Mouse (Mus musculus) heart, embryonic 11.5 days (tissue): ENCODE data around the gene Naif1. TPM values are rescaled to one million over a fixed set of nuclear protein-coding genes. Genes with fewer than 3 reads are reported as not detected.

Source experiments
- ATAC-seq: fragments of 200-750 bp; cut with Nextera tagmentation; replicated peaks from 2 replicates; pipeline ENCODE4 v1.8.0; 2017; ENCODE audit warnings: moderate library complexity; ENCODE audit not compliant: insufficient number of reproducible peaks, low FRiP score, low TSS enrichment
- H3K27ac ChIP-seq: fragments of 300-500 bp; sonication (generic); 2 replicates; pipeline ENCODE4 v1.5.1; 2014; ENCODE audit warnings: mild to moderate bottlenecking, low read depth, low read length
- H3K27me3 ChIP-seq: fragments of 300-500 bp; sonication (generic); 2 replicates; pipeline ENCODE4 v1.6.1; 2014; ENCODE audit warnings: mild to moderate bottlenecking, low read length, mixed read lengths; ENCODE audit not compliant: control insufficient read depth, insufficient read depth
- H3K36me3 ChIP-seq: fragments of 300-500 bp; sonication (generic); 2 replicates; pipeline ENCODE4 v1.6.1; 2014; ENCODE audit warnings: mild to moderate bottlenecking, low read length, moderate library complexity, mixed read lengths; ENCODE audit not compliant: control insufficient read depth, insufficient read depth
- H3K4me1 ChIP-seq: fragments of 300-500 bp; sonication (generic); 2 replicates; pipeline ENCODE4 v1.6.1; 2014; ENCODE audit warnings: low read length; ENCODE audit not compliant: control insufficient read depth, insufficient read depth
- H3K4me2 ChIP-seq: fragments of 300-500 bp; sonication (generic); 2 replicates; pipeline ENCODE4 v1.6.1; 2014; ENCODE audit warnings: mild to moderate bottlenecking, moderate library complexity
- H3K4me3 ChIP-seq: fragments of 300-500 bp; sonication (generic); 2 replicates; pipeline ENCODE4 v1.5.1; 2014; ENCODE audit warnings: low read depth, low read length
- H3K9ac ChIP-seq: fragments of 300-500 bp; sonication (generic); 2 replicates; pipeline ENCODE4 v1.6.1; 2014; ENCODE audit warnings: mild to moderate bottlenecking, low read depth, low read length, moderate library complexity
- H3K9me3 ChIP-seq: fragments of 300-500 bp; sonication (generic); replicated peaks from 2 replicates; pipeline ENCODE4 v1.6.1; 2016; ENCODE audit warnings: low read length; ENCODE audit not compliant: control insufficient read depth
- WGBS: fragments of 180-500 bp; shearing (Covaris S2); extraction: QIAGEN DNeasy Blood & Tissue Kit; methylation state at CpG from one replicate; pipeline ENCODE4 v1.1.7; 2014; ENCODE audit not compliant: insufficient replicate concordance; 5-methylcytosine and 5-hydroxymethylcytosine counted together
- polyA plus RNA-seq: library from polyadenylated mRNA; unstranded; fragments of >200 nt; fragmentation: Nextera tagmentation; extraction: Ambion mirVana; gene quantifications from 2 replicates; pipeline ENCODE4 v1.2.1, GENCODE M21; 2014

Gene Naif1
- polyA plus RNA-seq, 1 experiment from 2014 or later = 5.1 TPM

DNA sequence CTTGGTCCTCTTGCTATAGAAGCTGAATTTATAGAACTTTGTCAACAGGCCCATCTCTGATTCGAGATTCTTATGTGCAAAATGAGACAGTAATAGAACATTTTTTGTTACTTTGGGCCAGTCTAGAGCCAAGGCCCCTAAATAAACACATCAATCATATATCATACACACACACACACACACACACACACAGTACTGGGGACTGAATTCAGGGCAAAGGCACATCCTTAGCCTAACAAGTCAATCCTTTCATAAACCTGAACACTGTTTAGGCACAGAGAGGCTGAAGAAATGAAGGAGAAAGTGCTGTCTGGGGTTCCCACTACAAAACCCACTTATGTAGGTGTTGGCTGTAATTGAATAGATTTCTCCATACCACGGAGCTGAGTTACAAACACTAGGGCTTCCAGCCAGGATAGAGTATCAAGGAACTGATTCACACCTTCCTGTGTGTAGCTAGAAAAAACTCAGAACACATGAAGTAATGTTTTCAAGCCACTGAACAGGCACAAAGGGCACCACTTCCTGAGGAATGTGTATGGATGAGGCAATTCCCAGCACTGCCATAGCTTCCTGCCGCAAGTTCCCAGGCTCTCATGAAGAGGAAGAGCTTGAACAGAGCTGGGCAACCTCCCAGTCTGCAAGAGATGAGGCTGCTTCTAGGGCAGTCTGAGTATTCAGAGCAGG lies 13.4 kb upstream of the Naif1 start:
- 0 out of 2 replicates have a peak, but pooled peaks have one; percentile 39 for ATAC-seq
- Histone ChIP-seq H3K27me3 (no peaks in the 10 kb centered on the region), H3K4me1 (peaks cover 16% of the 10 kb centered on the region), H3K9me3 (no peaks in the 10 kb centered on the region), H3K9ac (peak overlapping the region; percentile 23; the same call in 1 of the 2 replicates), H3K36me3 (no peaks in the 10 kb centered on the region), H3K27ac (peak overlapping the region; percentile 73), H3K4me3 (no peak overlapping the region), H3K4me2 (no peak overlapping the region)
- 54% methylated on average over 3 of the region's 3 CpGs for WGBS

DNA sequence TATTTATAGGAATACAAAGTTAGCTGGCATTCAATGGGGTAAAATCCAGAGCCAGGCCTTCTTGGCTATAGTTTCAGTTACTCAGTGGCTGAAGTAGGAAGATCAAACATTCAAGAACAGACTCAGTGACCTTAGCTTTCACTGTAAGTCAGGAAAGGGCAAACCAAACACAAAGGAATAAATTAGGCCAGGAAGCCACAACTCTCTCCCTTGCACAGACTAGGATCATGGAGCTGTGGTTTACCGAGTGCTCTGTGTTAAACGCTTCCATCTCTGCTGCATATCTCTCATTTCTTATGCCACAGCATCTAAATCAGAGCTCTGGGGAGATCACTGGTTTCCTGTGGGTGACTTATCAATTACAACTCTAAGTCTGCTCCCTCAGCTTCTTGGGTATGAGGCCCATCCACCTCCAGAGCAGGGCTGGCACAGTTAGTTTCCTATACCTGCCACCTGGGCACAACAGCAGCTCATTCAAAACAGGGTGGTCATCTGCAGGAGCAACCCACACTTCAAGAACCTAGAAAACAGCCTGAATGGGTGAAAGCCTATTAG lies 12.6 kb upstream of the Naif1 start:
- H3K4me1 ChIP-seq = peaks cover 17% of the 10 kb centered on the region
- H3K9ac ChIP-seq = peak overlapping the region; percentile 40
- H3K27me3 ChIP-seq = no peaks in the 10 kb centered on the region
- H3K4me2 ChIP-seq = no peak overlapping the region
- H3K4me3 ChIP-seq = no peak overlapping the region
- 73% methylated on average over 2 of the region's 2 CpGs for WGBS
- no peaks in the 10 kb centered on the region for H3K36me3 ChIP-seq
- ATAC-seq = no peak
- H3K27ac ChIP-seq = peak overlapping the region; percentile 73
- H3K9me3 ChIP-seq = no peaks in the 10 kb centered on the region

DNA sequence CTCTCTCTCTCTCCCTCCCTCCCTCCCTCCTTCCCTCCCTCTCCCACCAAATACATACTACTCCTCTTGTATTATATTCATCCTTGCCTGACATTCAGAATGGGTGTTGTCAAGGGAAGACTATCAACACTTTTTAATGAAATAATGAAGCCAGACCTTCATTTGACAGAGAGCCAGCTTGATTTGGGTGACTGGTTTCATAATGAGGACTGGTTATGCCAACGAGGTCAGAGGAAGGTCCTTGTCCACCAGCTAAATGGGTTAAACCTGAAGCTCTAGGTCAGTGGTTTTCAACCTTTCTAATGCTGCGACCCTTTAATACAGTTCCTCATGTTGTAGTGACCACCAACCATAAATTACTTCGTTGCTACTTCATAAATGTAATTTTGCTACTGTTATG lies 11.5 kb upstream of the Naif1 start:
- WGBS = 83% methylated on average over 3 of the region's 3 CpGs
- ATAC-seq = no peak
- no peaks in the 10 kb centered on the region for H3K9me3 ChIP-seq
- H3K36me3 ChIP-seq = no peaks in the 10 kb centered on the region
- no peak overlapping the region for H3K4me2 ChIP-seq
- no peak overlapping the region for H3K27ac ChIP-seq
- no peak overlapping the region for H3K9ac ChIP-seq
- no peaks in the 10 kb centered on the region for H3K27me3 ChIP-seq
- H3K4me1 ChIP-seq = peaks cover 17% of the 10 kb centered on the region
- no peak overlapping the region for H3K4me3 ChIP-seq

GRCm38 (mm10) chr2:32439177-32439576 lies 11.1 kb upstream of the Naif1 start:
- H3K4me2 ChIP-seq = no peak overlapping the region
- 71% methylated on average over 6 of the region's 6 CpGs for WGBS
- peaks cover 17% of the 10 kb centered on the region for H3K4me1 ChIP-seq
- H3K36me3 ChIP-seq = no peaks in the 10 kb centered on the region
- H3K9ac ChIP-seq = no peak overlapping the region
- H3K27ac ChIP-seq = no peak overlapping the region
- no peak for ATAC-seq
- no peaks in the 10 kb centered on the region for H3K27me3 ChIP-seq
- no peak overlapping the region for H3K4me3 ChIP-seq
- H3K9me3 ChIP-seq = no peaks in the 10 kb centered on the region

- ATAC-seq = no peak
- Histone ChIP-seq H3K27me3 (no peaks in the 10 kb centered on the region), H3K9ac (no peak overlapping the region), H3K27ac (no peak overlapping the region), H3K9me3 (no peaks in the 10 kb centered on the region), H3K36me3 (no peaks in the 10 kb centered on the region), H3K4me1 (peaks cover 17% of the 10 kb centered on the region), H3K4me3 (no peak overlapping the region), H3K4me2 (no peak overlapping the region)
- 52% methylated on average over 2 of the region's 2 CpGs for WGBS
Measured at GRCm38 (mm10) chr2:32440164-32440563, 10.1 kb upstream of the Naif1 start.

- Histone ChIP-seq H3K36me3 (no peaks in the 10 kb centered on the region), H3K9ac (no peak overlapping the region), H3K4me1 (peaks cover 17% of the 10 kb centered on the region), H3K4me3 (no peak overlapping the region), H3K4me2 (no peak overlapping the region), H3K27ac (no peak overlapping the region), H3K27me3 (no peaks in the 10 kb centered on the region), H3K9me3 (no peaks in the 10 kb centered on the region)
- 81% methylated on average over 1 of the region's 1 CpGs for WGBS
- ATAC-seq = no peak
Measured at GRCm38 (mm10) chr2:32440632-32441031, 9.6 kb upstream of the Naif1 start.

DNA sequence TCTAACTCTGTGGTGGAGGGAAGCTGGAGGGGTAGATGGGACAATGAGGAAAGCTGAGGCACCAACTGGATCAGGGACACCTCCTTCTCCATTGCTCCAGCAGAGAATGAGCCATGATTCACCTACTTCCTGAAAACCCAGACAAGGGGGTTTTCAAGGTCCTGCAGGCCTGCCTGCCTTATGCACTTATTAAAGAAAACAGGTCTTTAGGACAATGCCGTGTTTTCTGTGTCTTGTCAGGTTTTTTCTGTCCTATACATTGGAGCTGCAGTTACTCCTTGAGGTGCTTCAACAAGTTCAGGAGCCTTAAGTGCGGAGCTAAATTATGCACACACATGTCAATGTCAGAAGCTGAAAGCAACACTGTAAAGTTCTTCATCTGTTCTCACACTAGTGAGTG lies 8.7 kb upstream of the Naif1 start:
- ATAC-seq = no peak
- H3K4me3 ChIP-seq = no peak overlapping the region
- H3K9me3 ChIP-seq = no peaks in the 10 kb centered on the region
- H3K4me1 ChIP-seq = peaks cover 17% of the 10 kb centered on the region
- H3K27ac ChIP-seq = no peak overlapping the region
- H3K9ac ChIP-seq = no peak overlapping the region
- H3K4me2 ChIP-seq = no peak overlapping the region
- no peaks in the 10 kb centered on the region for H3K27me3 ChIP-seq
- H3K36me3 ChIP-seq = no peaks in the 10 kb centered on the region
- 79% methylated on average over 2 of the region's 2 CpGs for WGBS

- Histone ChIP-seq H3K4me3 (no peak overlapping the region), H3K9me3 (no peaks in the 10 kb centered on the region), H3K27ac (no peak overlapping the region), H3K4me2 (no peak overlapping the region), H3K4me1 (peaks cover 13% of the 10 kb centered on the region), H3K36me3 (no peaks in the 10 kb centered on the region), H3K27me3 (no peaks in the 10 kb centered on the region), H3K9ac (no peak overlapping the region)
- ATAC-seq = no peak
- WGBS = 65% methylated on average over 1 of the region's 1 CpGs
Measured at GRCm38 (mm10) chr2:32445535-32445934, 4.7 kb upstream of the Naif1 start.
